Mouse (Mus musculus) mesoderm, embryonic 11.5 days (tissue): ENCODE results near the gene Med13l.
A peak's percentile ranks its signal among the peaks of the same experiment; 100 is the strongest.

Experiments used
- DNase-seq: peaks from one replicate; pipeline ENCODE4 v3.0.0-alpha.2; 2012; ENCODE audit warnings: low read depth, low spot score

Gene Med13l

GRCm38 (mm10) chr5:118733566-118733965 is 173.1 kb downstream of the Med13l start:
- no peak for DNase-seq

- no peak for DNase-seq
Observed at GRCm38 (mm10) chr5:118734455-118734854, 174.0 kb downstream of the Med13l start.

- no peak for DNase-seq
Observed at GRCm38 (mm10) chr5:118735738-118736137, 175.3 kb downstream of the Med13l start.

GRCm38 (mm10) chr5:118737548-118737947 is 177.1 kb downstream of the Med13l start:
- DNase-seq = peak; percentile 66

GRCm38 (mm10) chr5:118743067-118743466 is 182.6 kb downstream of the Med13l start:
- no peak for DNase-seq

- DNase-seq = no peak
Observed at GRCm38 (mm10) chr5:118747026-118747425, 186.5 kb downstream of the Med13l start.

- DNase-seq = no peak
Observed at GRCm38 (mm10) chr5:118751446-118752179, 191.1 kb downstream of the Med13l start.

- no peak for DNase-seq
Observed at GRCm38 (mm10) chr5:118752868-118753267, 192.4 kb downstream of the Med13l start.

- no peak for DNase-seq
Observed at GRCm38 (mm10) chr5:118753471-118754044, 193.1 kb downstream of the Med13l start.

GRCm38 (mm10) chr5:118754191-118754759 is 193.8 kb downstream of the Med13l start:
- no peak for DNase-seq

- no peak for DNase-seq
Observed at GRCm38 (mm10) chr5:118756078-118756477, 195.6 kb downstream of the Med13l start.

- no peak for DNase-seq
Observed at GRCm38 (mm10) chr5:118757396-118758301, 197.2 kb downstream of the Med13l start.

GRCm38 (mm10) chr5:118760986-118761385 is 200.5 kb downstream of the Med13l start:
- no peak for DNase-seq

GRCm38 (mm10) chr5:118762499-118763185 is 202.2 kb downstream of the Med13l start:
- DNase-seq = no peak

GRCm38 (mm10) chr5:118763353-118763752 is 202.9 kb downstream of the Med13l start:
- peak; percentile 37 for DNase-seq

- DNase-seq = peak; percentile 62
Observed at GRCm38 (mm10) chr5:118769143-118769542, 208.7 kb downstream of the Med13l start.

GRCm38 (mm10) chr5:118773866-118774265 is 213.4 kb downstream of the Med13l start:
- DNase-seq = peak; percentile 79

GRCm38 (mm10) chr5:118776396-118776795 is 215.9 kb downstream of the Med13l start:
- DNase-seq = no peak

- DNase-seq = peak; percentile 62
Observed at GRCm38 (mm10) chr5:118781598-118781997, 221.1 kb downstream of the Med13l start.

- DNase-seq = no peak
Observed at GRCm38 (mm10) chr5:118782139-118782538, 221.7 kb downstream of the Med13l start.

GRCm38 (mm10) chr5:118789226-118789625 is 228.7 kb downstream of the Med13l start:
- no peak for DNase-seq
